Comparison of ENCODE assay signal across 9 mouse cellular contexts in genomic region chr9:83368234-83368633, GRCm38 (mm10).
DNase-seq lines count a peak whose midpoint lies in the region; ATAC-seq and TF ChIP-seq lines count a peak whose summit lies in the region.
"Had no signal": no experiment of that assay in that cellular context is flagged by ENCODE, and none has a peak within 500 bp of the region (broad histone marks: within the 10 kb centered on the region; RNA-seq: fewer than 3 reads in every experiment).

No protein-coding gene starts in this region.

- no peaks in the 10 kb centered on the region for H3K27me3 ChIP-seq in lung, embryonic 14.5 days (ENCODE audit: insufficient read depth, low read length)
- H3K27me3 ChIP-seq: limb, embryonic 15.5 days had no signal

- ATAC-seq in lung, embryonic 14.5 days (ENCODE audit: insufficient read depth): no peak
- ATAC-seq in erythroid progenitor cell, adult 5-6 weeks (replicated peaks; ENCODE audit: low FRiP score, poor library complexity, severe bottlenecking): no peak

- no peak overlapping the region for H3K9ac ChIP-seq in lung, embryonic 14.5 days
- H3K9ac ChIP-seq: limb, embryonic 15.5 days had no signal

- WGBS in lung, embryonic 14.5 days: 88% methylated on average over 1 of the region's 1 CpGs

- H3K4me3 ChIP-seq in lung, embryonic 14.5 days (ENCODE audit: low read depth, low read length): no peak overlapping the region
- H3K4me3 ChIP-seq: limb, embryonic 15.5 days had no signal

- peak; percentile 36 for DNase-seq in adrenal gland, postnatal 10 days
- DNase-seq in adrenal gland, postnatal 25 days: no peak
- DNase-seq in layer of hippocampus, postnatal 10 days (ENCODE audit: low spot score in 2 of 2): peak; percentile 53 to 57
- no peak for DNase-seq in layer of hippocampus, postnatal 14 days (ENCODE audit: low spot score in 2 of 2)
- DNase-seq in brain, adult 2 months (ENCODE audit: low read depth, low spot score): peak; percentile 35
- DNase-seq in lung, embryonic 14.5 days: peak; percentile 73
- DNase-seq in thymus, postnatal 36 days: peak; percentile 19 to 34

- H3K27ac ChIP-seq in lung, embryonic 14.5 days (ENCODE audit: low read depth): no peak overlapping the region
- H3K27ac ChIP-seq: limb, embryonic 15.5 days had no signal

- H3K9me3 ChIP-seq in lung, embryonic 14.5 days (ENCODE audit: low read depth, low read length): no peaks in the 10 kb centered on the region
- H3K9me3 ChIP-seq: limb, embryonic 15.5 days had no signal

- TF ChIP-seq CTCF in lung, embryonic 14.5 days (IDR thresholded peaks at IDR 0.05; ENCODE audit: low read depth): peak; percentile 67

- no peaks in the 10 kb centered on the region for H3K36me3 ChIP-seq in lung, embryonic 14.5 days (ENCODE audit: insufficient read depth)
- H3K36me3 ChIP-seq: limb, embryonic 15.5 days had no signal

- no peaks in the 10 kb centered on the region for H3K4me1 ChIP-seq in lung, embryonic 14.5 days (ENCODE audit: insufficient read depth)
- H3K4me1 ChIP-seq: limb, embryonic 15.5 days had no signal

- no peak overlapping the region for H3K4me2 ChIP-seq in lung, embryonic 14.5 days
- H3K4me2 ChIP-seq: limb, embryonic 15.5 days had no signal

Comparison
In these comparisons a context has a peak if more than half of its experiments do, and no peak if none do; other contexts are left out.
1. DNase-seq: peak in adrenal gland, postnatal 10 days (single experiment), layer of hippocampus, postnatal 10 days (2 of 2), brain, adult 2 months (single experiment), lung, embryonic 14.5 days (single experiment) and thymus, postnatal 36 days (2 of 2); none in adrenal gland, postnatal 25 days (single experiment) and layer of hippocampus, postnatal 14 days (0 of 2).